Mouse (Mus musculus) myocyte (in vitro differentiated cells): Measurements from ENCODE around the gene Mmd.

Source experiments
- CEBPB ChIP-seq: IDR thresholded peaks from 2 replicates; pipeline ENCODE4 v1.6.1; 2011; ENCODE audit warnings: mild to moderate bottlenecking, moderate library complexity; ENCODE audit not compliant: poor library complexity, insufficient read depth, severe bottlenecking
- E2F4 ChIP-seq: IDR thresholded peaks from one replicate; pipeline ENCODE4 v1.6.1; 2011; ENCODE audit warnings: mild to moderate bottlenecking, control low read depth, moderate library complexity; ENCODE audit not compliant: insufficient read depth
- POLR2A ChIP-seq: IDR thresholded peaks from one replicate; pipeline ENCODE4 v1.6.1; 2011; ENCODE audit warnings: low read depth, mild to moderate bottlenecking, control low read depth, moderate library complexity; ENCODE audit not compliant: insufficient read length
- SRF ChIP-seq: IDR thresholded peaks from one replicate; pipeline ENCODE4 v1.6.1; 2011; ENCODE audit warnings: low read depth; ENCODE audit not compliant: control insufficient read depth, insufficient read length
- USF1 ChIP-seq: IDR thresholded peaks from one replicate; pipeline ENCODE4 v1.6.1; 2011; ENCODE audit warnings: low read depth, mild to moderate bottlenecking, control low read depth, moderate library complexity

- TF ChIP-seq POLR2A (no peak), E2F4 (no peak), CEBPB (no peak), USF1 (no peak), SRF (no peak)
Observed at GRCm38 (mm10) chr11:90314606-90315005, 65.3 kb downstream of the Mmd start.
